ENCODE assay signal across 1 mouse cellular context in genomic region chr15:102510590-102511284, GRCm38 (mm10).
A peak's percentile ranks its signal among the peaks of the same experiment; 100 is the strongest.
TF ChIP-seq lines count a peak whose summit lies in the region.

No protein-coding gene starts in this region.

TF ChIP-seq in myocyte, 11 proteins besides CTCF, POLR2A, EP300 and RAD21 (continued from another document):
- TF ChIP-seq USF1 (IDR thresholded peaks at IDR 0.05; ENCODE audit: low read depth): peak; percentile 68
- no peak for TF ChIP-seq E2F4 (IDR thresholded peaks at IDR 0.05; ENCODE audit: insufficient read depth)
- TF ChIP-seq TCF12 (IDR thresholded peaks at IDR 0.05; ENCODE audit: insufficient read depth, poor library complexity, severe bottlenecking): no peak
